Mouse (Mus musculus) lung, postnatal 4 days (tissue): ENCODE results near the gene Hspe1.
"Not testable (repeated sequence)": the region's sequence is repeated elsewhere in the genome, so short reads cannot be mapped to it uniquely, and the experiment has no call there.

Experiments
- DNase-seq, 2 experiments: peaks; one replicate each; pipeline ENCODE4 v3.0.0; 2021

Hspe1 gene

GRCm38 (mm10) chr1:55087932-55088610 is at the start of gene Hspe1, which contains the start of gene Hspd1:
Gene Hspe1 (plus strand): TSS chr1:55088132.
Gene Hspd1 (minus strand): TSS chr1:55088243.
- DNase-seq, result peak; percentile 99

- no peak for DNase-seq
Observed at GRCm38 (mm10) chr1:55039944-55040343, 48.0 kb upstream of the Hspe1 start.

DNA sequence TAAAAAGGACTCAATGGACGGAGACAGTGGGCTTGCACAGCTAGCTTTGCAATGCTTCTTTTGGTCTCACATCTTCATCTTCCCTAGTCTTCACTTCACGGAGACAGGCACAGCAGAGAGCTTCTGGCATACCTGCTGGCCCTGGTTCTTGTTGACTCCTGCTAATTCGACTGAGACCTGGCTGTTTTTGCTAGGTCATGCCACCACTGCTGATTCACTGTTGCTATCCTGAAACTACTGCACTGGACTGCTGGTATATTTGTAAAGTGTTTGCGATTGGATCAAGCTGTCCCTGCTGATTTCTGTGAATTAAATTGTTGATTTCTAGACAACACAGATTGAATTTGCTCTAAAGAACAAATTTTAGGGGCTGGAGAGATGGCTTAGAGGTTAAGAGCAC is 46.2 kb upstream of the Hspe1 start:
- DNase-seq, result no peak

- DNase-seq, result no peak
Observed at GRCm38 (mm10) chr1:55042246-55042645, 45.7 kb upstream of the Hspe1 start.

- no peak for DNase-seq
Observed at GRCm38 (mm10) chr1:55043164-55043563, 44.8 kb upstream of the Hspe1 start.

- no peak for DNase-seq
Observed at GRCm38 (mm10) chr1:55048841-55049587, 38.9 kb upstream of the Hspe1 start.

DNA sequence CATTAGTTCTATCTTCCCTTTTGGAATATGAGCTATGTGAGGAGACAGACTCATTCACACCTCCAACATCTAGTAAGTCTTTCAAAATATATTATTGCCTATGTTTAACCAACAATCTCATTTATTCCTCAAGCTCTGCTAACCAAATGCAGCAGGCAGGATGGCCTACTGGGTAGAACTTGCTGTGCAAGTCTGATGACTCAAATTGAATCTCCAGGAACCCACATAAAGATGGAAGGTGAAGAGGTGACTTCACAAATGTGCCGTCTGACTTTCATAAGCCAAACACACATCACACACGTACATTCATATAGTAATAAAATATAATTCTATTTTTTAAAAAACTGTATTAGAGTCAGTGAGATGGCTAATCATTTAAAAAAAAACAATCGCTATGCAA is 36.3 kb upstream of the Hspe1 start:
- DNase-seq, result no peak

DNA sequence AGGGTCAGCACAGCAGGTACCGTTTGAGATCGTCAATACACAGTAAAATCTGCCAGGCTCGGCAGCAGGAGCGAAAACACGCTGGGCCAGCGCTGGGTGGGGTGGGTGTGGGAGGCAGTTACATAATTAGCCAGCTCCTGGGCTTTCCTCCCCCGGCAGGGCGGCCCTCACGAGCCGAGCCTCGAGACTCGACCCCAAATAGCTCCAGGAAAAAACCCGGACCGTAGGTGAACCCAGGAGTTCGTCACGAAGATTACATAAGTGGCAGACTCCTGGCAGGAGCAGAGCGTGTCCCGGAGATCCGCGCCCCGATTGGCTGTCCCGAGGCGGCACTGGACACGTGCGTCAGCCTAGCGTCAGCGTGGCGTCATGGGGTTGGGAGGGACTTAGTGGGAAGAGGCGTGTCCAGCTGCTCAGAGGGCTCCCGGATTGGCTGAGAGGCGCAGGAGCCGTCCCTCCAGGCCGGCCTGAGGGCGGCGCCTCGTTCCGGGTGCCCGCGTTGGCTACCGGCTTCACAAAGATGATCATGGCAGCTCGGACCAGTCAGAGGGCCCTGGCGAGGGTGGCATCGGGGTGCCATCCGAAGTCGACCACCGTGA is 35.5 kb upstream of the Hspe1 start, which contains the start of gene Coq10b:
Coq10b (plus strand) TSS at position 416 of the 599 bp plus-strand sequence.
- peak; percentile 99 for DNase-seq

DNA sequence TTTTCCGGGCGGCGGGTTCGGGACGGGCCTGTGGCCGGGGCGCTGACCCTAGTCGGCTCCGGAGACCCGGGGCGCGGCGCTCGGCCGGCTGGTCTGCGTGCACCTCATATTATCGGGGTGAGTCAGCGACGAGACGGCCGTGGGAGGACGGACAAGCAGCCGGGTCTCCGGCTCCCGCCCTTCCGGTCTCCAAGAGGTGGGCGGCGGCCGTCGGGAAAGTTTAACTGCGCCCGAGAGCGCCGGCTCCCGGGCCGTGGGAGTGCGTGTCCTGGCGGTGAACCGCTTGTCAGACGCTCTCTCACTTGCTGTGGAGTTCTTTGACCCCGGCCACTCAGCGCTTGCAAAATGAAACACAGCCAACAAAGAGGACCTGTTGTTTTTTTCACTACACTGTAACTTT is 34.9 kb upstream of the Hspe1 start:
- DNase-seq, result peak; percentile 88 to 90

GRCm38 (mm10) chr1:55053596-55053995 is 34.3 kb upstream of the Hspe1 start:
- no peak for DNase-seq

DNA sequence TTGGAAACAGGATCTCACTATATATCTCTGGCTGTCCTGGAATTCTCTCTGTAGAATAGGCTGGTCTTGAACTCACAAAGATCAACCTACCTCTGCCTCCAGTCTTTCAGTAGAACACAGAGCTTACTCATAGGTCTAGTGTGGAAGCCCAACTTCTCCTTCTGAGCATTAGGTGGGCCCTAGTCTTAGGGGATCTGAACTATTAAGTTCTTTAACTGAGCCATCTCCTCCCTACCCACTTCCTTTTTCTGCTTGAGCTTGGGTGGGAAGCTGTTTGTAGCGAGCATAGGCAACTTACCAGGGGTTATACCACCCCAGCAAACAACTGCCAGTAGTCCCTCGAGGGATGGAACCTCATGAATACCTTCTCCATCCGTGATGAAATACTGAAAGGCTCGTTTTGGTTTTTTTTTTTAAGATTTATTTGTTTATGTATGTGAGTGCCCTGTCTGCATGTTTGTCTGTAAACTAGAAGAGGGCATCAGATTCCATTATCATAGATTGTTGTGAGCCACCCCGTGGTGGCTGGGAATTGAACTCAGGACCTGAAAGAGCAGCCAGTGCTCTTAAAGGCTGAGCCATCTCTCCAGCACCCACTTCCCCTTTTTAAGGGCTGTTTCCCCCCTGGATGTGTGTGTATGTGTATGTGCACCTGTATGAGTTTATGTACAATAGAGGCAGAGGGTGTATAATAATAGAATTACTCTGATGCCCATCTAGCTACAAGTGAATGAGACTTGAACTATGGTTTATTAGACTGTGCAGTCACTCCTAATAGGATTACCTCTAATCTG is 32.4 kb upstream of the Hspe1 start:
- no peak for DNase-seq

DNA sequence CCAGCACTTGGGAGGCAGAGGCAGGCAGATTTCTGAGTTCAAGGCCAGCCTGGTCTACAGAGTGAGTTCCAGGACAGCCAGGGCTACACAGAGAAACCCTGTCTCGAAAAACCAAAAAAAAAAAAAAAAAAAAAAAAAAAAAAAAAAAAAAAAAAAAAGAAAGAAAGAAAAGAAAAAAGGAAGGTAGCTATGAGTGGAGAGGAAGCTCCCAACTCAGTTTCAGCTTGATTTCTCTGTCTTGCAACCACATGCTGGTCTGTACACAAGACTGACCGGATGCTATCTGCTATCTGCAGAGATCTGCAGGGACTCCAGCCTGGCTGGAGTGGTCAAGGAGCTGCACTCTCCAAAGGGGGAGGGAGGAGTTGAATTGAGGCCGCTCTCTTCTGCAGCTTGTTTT is 29.5 kb upstream of the Hspe1 start:
- not testable (repeated sequence) for DNase-seq

DNA sequence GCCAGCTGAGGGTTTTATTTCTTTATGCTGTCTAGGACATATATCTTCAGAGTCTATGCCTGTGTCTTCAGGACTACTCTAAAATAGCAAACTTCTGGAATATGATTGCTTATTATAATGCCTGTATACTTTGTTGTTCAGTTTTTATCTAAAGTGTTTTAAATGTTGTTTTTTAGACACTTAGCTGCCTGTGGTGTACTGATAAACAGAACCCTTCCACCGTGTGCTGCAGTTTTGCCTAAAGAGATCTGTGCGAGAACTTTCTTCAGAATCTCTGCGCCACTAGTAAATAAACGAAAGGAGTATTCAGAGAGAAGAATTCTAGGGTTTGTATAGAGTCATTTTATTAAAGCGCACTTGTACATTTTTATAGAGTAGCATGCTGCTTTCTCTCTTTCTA is 26.8 kb upstream of the Hspe1 start:
- DNase-seq, result no peak

GRCm38 (mm10) chr1:55061772-55062171 is 26.2 kb upstream of the Hspe1 start:
- DNase-seq, result no peak

- DNase-seq, result not testable (repeated sequence)
Observed at GRCm38 (mm10) chr1:55072328-55072727, 15.6 kb upstream of the Hspe1 start.

GRCm38 (mm10) chr1:55074757-55075156 is 13.2 kb upstream of the Hspe1 start:
- DNase-seq, result no peak

- DNase-seq, result no peak
Observed at GRCm38 (mm10) chr1:55075652-55076394, 12.1 kb upstream of the Hspe1 start.

GRCm38 (mm10) chr1:55076395-55076743 is 11.6 kb upstream of the Hspe1 start:
- DNase-seq, result no peak

- peak; percentile 29 to 52 for DNase-seq
Observed at GRCm38 (mm10) chr1:55076849-55077516, 10.9 kb upstream of the Hspe1 start.

- no peak for DNase-seq
Observed at GRCm38 (mm10) chr1:55079677-55080076, 8.3 kb upstream of the Hspe1 start.

DNA sequence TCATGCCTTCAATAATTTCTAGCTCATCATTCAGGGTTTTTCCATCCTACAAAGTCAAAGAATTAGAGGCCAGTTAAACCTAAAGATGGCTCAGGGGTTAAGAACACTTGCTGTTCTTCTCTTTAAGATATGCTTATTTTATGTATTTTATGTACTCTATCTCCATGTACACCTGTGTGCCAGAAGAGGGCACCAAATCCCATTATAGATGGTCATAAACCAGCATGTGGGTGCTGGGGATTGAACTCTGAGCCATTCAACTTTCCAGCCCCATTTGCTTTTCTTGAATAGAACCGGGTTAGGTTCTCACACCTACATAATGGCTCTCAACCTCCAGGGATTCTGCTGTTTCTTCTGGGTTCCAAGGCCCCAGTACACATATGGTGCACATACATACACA is 5.8 kb upstream of the Hspe1 start:
- DNase-seq, result no peak
